Mouse (Mus musculus) layer of hippocampus, postnatal 10 days (tissue): Measurements from ENCODE around the gene Iqgap2. TPM values are rescaled to one million over a fixed set of nuclear protein-coding genes. Genes with fewer than 3 reads are reported as not detected.

Experiments used
- DNase-seq, 2 experiments: peaks; one replicate each; pipeline ENCODE4 v3.0.0; 2021; ENCODE audit warnings: low spot score in 2 of 2
- total RNA-seq, 2 experiments: library from RNA; stranded (reverse); gene quantifications; 2 replicates each; pipeline ENCODE4 v1.2.3; 2021

The Iqgap2 gene
- total RNA-seq, 2 experiments from 2014 or later: 29.0 to 31.0 TPM

DNA sequence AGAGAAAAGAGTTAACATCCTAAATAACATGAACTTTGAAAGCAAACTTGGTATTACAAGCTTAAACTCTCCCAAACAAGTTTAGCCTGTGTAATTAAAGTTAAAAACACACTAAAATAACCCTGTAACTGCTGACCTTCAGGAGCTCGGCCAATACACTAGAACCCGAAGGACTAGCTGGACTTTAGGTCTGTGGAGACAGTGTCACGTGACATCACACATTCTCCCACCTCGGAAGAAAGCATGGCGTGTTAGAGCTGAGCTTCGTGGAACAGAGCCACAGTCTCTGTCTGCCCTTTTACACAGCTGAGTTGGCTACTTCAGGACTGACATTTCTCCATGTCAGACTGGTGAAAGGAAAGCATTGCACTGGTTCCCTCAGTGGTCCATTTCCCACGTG is 4.3 kb downstream of the Iqgap2 start:
- no peak for DNase-seq

DNA sequence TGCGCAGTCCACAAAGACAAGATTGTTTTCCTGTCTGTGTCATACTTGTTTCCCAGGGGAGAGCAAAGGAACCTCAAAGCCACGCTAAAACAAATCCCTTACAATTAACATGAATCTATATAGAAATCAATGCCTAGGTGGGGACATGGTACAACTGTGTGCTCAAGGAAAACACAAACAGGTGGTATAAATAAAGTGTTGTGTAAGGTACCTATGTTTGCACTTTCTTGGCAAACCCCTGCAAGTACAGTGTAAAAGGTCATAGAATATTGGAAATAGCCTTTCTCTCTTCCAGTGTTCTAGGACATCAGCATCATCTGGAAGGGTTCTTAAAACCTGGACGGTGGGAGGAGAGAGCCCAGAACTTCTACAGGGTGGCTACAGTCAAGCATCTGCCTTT is 7.3 kb downstream of the Iqgap2 start:
- no peak for DNase-seq

DNA sequence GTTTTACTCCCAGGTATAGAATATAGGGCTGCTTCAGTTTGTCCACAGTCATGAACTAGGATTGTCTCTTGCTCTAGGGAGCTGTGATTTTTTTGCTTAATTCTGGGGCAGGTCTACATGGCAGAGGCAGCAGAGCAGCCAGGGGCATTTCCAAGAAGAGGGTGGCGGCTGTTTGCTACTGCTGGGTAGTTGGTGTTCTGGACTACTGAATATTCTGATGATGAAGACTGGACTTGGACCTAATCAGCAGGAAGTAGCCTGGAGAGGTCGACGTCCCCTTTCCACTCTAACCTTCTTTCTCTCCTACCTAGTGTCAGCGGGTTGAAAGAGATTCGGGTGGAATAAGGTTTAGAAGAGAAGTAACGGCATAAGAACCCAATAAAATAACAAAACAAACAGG is 9.7 kb downstream of the Iqgap2 start:
- DNase-seq: no peak

DNA sequence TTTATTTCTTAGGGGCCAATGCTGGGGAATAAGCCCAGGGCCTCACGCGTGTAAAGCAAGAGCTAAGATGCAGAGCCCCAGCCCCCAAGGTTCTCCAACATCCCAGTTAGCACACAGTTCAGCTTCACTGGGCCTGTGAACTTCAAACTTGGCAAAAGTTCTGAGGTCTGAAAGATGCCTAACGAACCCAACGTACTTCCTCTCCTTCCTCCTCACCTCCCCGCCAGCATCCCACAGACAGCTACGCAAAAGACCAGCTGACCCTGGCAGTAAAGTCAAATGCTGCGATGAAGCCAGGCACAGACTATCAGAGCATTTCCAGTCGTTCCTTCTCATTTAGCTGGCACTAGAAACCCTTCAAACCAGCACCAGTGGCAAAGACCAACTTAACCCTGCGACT is 10.3 kb downstream of the Iqgap2 start:
- DNase-seq: no peak

DNA sequence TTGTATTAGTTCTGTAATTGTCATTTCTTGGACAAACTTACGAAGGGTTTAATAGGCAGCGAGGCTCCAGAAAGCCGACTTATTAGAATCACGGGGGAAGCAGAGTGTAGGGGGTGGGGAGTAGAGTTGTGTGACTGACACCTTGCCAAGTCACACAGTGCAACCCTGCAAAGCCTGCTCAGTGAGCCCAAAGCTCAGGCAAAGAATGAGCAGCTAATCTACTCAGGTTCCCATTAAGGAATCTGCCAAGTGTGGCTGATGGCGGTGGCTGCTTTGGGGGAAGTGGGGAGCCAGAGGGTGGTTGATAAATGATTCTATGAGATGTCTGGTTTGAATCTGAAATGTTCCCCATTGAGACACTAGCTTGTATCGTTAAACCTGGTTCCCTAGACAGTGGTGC is 11.1 kb downstream of the Iqgap2 start:
- DNase-seq: no peak

DNA sequence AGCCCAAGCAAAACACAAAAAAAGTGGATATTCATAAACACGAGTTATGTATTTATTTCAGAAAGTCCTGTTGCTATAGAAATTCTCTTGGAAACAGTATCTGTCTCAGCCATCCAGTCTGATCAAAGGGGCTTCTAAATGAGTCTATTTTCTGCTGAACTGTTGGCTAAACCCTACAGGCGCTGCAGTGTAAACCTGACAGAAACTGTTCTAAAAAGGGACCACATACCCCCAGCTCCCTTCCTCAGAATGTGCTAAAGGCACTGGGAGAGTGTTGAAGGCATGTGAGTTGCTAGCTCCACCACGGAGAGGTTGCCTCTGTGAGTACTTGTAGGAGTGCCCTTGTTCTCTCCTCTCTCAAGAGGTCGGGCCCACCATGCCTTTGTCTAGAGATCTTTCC is 19.7 kb downstream of the Iqgap2 start:
- DNase-seq: no peak

DNA sequence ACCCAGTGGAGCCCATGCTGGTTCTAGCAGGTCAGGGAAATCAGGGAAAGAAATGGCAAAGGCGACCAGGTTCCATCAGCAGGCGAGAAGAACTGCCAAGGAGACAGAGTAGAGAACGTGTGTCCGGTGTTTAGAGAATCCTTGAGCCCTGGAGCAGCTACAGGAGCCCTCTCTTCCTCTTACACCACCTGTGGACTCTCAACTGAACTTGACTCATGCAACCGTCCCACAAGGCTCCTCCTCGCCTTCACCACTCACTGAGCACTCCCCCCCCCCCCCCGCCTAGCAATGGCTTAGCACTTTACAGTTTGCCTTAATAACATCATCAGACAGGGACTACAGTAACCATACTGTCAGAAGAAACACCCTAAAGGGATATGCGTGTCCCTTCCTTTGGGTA is 21.1 kb downstream of the Iqgap2 start:
- DNase-seq: no peak

DNA sequence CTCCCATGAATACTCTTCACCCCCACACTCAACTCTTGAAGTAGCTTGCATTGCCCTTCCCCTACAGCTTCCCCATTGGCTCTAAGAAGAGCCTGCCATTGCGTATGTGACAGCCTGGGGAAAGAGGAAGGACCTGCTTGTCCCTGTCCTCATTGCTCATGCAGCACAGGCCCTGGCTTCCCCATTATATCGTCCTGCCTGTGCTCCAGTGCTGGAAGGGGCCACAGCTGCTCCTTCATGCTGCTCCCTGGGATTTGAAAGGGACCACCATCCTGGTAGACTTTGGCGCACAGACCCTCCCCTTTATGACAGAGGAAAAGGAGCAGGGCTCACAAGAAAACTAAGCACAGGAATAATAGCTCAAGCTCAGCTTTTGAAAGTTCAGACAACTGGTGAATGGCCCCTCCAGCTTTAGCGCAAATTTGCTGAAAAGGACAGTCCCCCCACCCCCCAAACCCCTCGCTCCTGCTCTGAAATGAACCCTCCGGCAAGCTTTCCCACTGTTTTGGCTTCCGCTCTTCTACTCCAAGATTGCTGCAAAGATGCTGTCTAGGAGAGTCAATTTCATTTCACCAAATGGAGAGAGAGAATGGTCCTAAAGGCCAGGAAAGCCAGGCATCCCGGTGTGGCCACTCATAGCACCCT is 22.7 kb downstream of the Iqgap2 start:
- DNase-seq: no peak

DNA sequence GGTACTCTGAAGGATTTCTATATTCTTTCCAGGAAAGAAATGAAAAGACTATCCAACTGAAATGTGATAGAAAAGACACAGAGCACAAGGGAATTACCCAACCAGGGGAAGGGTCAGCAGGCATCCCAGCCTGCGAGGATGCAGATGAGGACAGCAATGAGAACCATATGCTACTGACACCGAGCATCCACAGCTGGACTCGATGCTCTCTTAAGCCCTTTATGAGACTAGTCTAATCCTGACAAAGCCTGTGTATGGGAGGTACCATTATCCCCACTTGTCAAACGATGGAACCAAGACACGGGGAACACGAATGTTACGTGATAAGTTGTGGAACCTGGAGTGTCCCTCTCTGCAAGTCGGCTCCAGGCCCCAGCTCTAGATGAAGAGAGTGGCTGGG is 29.5 kb downstream of the Iqgap2 start:
- no peak for DNase-seq

DNA sequence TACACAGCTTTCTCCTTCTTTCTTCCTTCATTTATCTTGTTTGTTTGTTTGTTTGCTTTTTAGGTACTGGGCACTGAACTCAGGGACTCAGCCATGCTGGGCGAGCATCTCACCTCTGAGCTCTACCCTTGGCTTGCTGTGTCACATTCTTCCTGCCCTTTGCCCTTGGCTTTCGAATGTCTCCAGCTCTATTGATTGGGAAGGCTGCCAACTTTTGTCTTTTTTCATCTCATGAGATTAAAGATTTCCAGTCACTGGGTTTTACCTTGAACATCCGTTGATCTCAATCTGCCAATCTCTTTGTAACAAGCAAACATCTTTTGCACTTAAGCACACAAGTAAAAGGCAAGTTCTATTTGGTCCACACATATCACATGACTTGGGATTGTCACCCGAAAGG is 32.5 kb downstream of the Iqgap2 start:
- no peak for DNase-seq

DNA sequence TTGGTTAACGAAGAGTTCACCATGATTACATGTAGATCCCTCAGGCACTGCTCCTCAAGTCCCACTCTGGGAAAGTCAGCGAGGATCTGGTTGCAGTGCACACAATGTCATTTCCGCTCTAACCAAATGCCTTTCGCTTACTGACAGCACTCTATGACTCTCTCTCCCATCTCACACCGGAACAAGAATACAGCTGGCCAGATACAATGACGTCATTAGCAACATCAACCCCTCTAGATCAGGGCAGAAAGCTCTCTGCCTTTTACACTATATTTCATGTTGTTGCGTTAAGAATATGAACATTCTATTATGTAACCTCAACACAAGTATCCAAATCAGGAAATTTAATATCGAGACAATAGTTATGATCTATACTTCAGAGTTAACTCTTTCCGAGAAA is 32.9 kb downstream of the Iqgap2 start:
- DNase-seq: no peak

DNA sequence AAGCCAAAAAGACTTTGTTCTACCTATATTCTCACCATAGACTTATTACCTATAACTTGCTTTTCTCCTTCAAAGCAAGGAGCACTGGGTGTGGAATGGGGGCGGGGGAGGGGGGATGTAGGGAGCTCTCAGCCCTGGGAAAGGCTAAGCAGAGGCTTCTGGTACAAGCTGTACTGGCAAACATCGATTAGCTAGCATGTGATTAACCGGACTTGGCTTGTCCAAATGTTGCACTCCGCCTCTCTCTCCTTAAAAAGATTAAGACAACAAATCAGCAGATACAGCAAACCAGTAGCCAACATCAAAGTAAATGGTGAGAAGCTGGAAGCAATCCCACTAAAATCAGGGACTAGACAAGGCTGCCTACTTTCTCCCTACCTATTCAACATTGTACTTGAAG is 36.2 kb downstream of the Iqgap2 start:
- DNase-seq: no peak

DNA sequence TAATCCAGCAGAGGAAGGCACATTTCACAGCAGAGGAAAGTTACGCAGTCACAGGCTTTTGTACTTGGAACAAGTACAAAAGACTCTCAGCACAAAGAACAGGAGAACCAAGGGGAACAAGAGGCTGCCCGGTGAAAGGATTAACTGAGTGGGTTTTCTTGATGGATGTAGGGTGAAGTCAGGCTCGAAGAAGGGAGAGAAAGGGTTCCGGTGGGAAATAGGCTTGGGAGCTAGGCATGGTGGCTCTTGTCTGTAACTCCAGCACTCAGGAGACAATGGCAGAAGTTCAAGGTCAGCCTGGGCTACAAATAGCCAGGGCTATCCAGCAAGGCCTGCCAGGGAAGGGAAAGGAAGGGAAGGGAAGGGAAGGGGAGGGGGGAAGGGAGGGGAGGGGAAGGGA is 40.1 kb downstream of the Iqgap2 start:
- no peak for DNase-seq

DNA sequence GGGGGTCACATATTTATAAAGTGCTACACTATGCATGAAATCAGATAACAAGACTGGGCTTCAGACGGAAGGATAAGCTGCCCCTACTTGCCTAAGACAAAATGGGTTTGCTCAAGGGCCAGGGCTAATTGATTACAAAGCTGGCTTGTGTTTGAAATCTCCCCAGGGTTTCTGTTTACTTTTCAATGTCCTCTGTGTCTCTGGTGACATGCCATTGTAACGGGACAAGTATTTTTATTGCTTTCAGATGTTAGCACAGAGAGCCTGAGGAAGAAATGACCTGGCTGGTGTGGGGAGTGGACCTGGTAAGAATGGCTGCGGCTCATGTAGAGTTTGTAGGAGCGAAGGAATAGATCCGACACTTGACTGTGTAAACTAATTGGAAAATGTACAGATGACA is 41.3 kb downstream of the Iqgap2 start:
- DNase-seq: no peak

DNA sequence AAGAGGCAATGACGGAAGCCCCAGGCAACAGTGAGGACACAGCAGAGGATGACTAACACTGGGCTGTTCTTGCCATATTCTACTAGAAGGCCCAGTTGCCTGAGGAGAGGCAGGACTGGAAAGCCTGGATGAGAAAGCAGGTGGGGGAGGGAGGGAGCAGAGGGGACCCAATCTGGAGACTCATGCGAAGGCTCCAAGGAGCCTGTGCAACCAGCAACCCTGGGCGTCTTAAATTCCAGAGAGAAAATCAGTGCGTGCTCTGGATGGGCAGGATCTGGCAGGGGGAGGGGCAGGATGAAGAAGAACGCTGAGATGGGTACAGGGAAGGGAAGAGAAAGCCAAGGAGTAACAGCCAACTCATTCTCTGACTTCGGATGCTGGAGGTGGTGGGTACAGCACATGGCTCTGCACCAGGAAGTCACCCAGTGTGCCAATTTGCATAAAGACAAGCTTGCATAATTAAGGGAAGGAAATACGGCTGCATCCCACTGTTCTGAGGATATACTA is 42.2 kb downstream of the Iqgap2 start:
- peak; percentile 25 to 41 for DNase-seq

DNA sequence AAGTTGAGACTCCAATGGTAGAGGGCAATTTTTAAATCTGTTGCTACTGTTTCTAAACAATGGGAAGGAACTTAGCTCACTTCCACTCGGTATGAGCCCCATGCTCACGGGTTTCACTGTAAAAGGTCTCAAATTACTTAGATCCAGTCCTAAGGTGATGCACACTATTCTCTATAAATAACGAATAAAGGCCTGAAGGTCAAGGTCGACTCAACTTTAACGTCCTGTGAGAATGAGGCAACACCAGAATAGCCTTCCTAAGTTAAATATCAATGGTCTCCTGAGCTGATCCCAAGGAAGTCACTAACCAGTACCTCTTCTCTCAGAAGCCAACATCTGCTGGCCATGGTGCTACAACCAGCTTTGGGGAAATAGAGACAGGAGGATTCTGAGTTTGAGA is 45.4 kb downstream of the Iqgap2 start:
- no peak for DNase-seq

DNA sequence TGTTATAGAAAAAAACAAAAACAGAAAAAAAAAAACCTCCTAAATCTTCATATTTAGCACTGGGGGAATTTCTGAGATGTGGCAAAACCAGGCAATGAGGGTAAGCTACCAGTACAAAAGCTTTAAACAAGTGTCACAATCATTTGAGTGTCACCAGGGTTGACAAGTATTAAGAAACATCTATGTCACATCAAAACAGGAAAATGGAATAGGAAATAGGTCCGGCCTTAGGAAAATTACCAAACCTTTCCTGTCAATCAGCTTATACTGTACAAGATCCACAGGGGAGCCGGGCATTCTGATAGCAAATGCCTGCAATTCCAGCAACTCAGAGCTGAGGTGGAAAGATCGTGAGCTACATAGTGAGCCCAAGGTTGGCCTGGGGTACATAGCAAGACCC is 46.8 kb downstream of the Iqgap2 start:
- no peak for DNase-seq

DNA sequence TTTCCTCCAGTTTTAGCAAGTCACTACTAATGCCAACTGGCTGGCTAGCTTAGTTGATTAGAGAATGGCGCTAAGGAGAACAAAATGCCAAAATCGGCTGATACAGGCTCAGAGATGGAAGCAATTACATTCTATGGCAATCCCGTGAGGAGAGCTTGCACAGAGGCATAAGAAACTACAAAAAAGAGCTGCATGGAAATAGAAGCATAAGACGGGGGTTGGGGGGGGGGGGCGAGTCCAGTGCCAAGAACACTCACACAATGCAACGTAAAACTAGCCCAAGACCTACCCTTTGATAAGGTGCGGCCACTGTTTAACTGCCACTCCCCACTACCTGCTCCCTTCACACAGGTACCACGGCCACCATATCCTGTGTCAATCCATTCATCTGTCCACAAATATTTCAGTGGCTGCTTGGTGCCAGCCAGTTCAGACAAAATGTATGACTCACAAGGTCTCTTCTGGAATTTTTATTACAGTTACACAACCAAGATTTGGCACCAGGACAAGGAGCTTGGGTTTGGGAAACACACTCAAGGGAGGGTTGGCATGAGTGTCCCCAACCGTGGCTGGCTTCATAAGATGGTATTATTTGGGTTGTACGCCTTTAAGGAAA is 48.2 kb downstream of the Iqgap2 start:
- no peak for DNase-seq

DNA sequence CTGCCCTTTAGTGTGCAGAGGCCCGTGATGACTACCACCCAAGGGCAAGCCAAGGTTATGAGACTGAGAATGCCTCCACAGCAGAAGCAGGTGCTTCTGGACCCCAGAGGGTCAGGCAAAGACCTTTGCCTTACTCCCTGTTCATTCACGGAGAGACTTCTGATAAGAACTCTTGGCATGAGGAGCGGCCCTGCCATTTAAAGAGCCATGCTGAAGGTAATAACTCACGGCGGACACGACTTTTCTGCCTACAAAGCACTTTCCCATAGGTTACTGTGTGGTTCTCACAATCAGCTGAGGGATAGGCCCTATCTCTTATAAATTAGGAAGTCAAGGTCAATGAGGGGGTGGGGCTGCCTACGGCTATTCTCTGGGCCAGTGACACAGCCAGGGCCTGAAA is 48.9 kb downstream of the Iqgap2 start:
- DNase-seq: no peak

DNA sequence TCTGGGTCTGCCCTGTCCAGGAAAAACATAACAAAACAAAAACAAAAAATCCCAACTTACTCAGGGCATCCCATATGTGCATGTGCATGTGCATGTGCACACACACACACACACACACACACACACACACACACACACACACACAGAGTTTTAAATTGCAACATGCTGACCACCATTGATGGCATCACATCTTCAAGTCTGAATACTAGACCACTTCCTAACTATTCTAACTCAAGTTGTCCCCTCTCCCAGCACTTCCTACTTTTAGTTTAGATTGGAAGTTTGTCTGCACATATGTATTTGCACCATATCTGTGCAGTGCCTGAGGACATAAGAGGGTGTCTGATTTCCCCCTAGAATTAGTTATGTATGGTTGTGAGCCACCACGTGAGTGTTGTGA is 49.8 kb downstream of the Iqgap2 start:
- DNase-seq: no peak

DNA sequence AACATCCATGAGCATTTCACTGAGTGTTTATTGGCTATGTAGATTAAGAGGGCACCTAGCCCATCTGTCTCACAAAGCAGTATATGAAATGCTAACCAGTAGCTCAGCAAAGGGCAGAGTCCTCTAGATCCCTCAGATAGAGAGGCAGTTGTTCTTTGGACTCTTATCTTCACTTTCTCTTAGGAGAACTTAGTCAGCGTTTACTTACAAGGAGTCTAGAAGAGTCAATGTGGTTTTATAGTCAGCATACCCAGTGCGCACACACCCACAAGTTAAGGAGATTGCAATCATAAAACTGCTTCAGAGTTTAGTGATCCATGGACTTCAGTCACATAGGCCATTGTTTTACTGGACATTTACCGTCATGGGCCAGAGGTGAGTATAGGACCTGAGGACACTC is 54.8 kb downstream of the Iqgap2 start:
- no peak for DNase-seq

DNA sequence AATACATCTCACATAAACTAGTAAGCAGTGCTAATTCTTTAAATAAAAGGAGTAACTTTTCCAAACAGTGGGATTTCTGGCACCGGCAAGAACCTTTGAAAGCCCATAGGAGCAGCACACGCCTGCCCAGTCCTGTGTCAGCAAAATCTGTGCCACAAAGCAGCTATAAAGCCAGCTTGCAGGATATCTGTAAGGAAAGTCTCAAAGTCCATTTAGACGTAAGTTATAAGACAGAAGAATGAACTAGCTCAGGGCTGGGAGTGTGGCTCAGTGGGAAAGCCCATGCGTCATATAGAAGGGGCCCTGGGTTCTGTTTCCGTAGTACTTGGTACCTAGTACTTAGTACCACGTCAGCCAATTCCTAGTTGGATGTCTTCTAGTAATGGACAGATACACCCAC is 58.2 kb downstream of the Iqgap2 start:
- DNase-seq: no peak

DNA sequence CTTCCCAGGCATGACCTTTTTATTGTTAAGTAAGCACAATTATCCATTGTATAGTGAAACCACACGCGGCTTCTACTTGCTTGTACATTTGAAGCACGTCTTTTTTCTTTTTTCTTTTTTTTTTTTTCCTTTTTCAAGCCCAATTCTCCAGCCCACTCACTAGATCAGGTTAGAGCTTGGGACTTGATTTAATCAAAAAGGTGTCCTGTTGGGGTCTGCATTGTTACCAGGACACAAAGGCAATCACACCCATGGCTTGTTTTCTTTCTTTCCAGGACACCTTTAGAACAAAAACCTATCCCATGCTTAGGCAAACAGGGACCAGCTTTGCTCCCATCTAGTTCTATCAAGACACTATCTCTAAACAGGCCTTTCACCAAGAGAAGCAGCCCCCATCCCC is 59.0 kb downstream of the Iqgap2 start:
- DNase-seq: no peak
